Mouse (Mus musculus) c-Kit-positive CD71-negative TER-119-negative erythroid progenitor cells, embryonic 14.5 days (primary cell): ENCODE measurements around the gene Gdf1.

ENCODE experiments used
- DNase-seq: peaks from one replicate; pipeline ENCODE4 v3.0.0-alpha.2; 2013; ENCODE audit warnings: low read depth

Gdf1 gene

DNA sequence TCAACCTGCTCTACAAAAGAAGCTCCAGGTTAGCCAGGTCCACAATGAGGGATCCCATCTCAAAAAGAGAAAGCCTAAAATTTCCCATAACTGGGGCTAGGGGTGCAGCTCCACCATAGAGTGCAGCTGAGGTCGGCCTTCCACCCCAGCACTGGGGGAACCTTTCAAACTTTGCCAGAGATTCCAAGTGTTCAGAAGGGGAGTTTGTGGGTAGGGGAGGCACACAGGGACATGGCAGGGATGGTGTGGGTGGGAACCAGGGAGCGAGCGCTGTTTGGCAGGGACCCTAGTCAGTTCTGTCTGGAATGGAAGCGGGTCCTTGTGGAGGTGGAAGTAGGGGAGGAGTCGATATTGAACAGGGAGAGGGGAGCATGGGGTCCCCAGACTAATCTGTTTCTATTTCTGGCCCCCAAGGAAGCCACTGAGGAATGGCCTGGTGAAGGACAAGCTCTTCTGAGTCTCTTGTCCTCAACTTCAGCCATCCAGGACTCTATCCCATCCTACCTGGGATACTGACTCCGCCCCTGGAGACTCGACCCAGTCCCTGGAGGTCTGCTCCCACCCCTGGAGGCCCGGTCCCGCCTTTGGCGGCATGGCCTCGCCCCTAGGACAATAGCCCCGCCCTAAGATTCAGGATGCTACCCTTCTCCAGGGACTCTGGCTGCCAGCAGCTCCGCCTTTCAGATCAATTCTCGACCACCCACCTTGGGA, at the start of gene Gdf1:
TSS of gene Gdf1 (plus strand) at position 694 of the 711 bp plus-strand sequence.
- DNase-seq: no peak

GRCm38 (mm10) chr8:70281001-70281400, 48.6 kb upstream of the Gdf1 start:
- no peak for DNase-seq

GRCm38 (mm10) chr8:70282603-70283135, 46.9 kb upstream of the Gdf1 start, which contains the start of gene Homer3:
Gene Homer3, plus strand, starts transcription at chr8:70282827.
- peak; percentile 88 for DNase-seq

DNA sequence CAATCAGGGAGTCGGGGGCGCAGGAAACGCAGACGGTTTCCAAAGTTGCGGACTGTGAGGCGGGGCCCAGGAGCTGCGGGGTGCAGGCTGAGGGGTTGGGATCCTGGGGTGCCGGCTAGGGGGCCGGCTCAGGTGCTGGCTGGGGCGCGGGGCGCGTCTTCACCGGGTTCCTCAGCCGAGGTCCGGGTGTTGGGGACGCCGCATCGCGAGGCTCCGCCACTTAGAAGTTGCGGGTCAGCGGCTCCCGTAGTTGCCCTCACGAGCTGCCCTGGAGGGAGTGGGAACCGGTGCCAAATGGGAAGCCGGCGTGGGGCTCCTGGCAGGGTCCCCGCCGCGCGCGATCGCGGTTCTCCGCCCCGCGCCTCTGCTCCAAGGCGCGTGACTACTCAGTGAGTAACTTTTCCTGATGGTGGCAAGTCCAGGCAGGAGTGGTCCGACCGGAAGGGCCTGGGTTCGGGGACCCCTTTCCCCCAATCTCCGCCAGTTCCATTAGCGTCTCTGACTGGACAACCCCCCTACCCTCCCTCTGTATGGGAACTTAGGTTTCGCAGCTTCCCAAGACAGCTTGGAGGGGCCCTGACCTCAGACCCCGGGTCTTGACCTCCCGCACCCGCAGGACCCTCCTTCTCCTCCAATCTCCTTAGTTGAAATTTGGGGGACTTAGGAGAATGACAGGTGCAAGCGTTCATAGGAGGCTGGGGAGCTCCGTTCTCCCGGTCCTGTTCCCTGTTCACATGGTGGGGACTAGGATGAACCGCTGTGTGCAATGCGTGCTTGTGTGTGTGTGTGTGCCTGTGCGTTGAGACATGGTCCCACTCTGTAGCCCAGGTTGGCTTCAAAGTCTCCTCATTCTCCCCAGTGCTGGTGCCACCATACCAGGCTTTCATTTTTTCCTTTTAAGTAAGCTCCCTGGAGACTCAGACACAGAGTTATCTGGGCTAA, 46.2 kb upstream of the Gdf1 start:
- no peak for DNase-seq

- no peak for DNase-seq
Observed at GRCm38 (mm10) chr8:70284421-70284820, 45.2 kb upstream of the Gdf1 start.

GRCm38 (mm10) chr8:70285304-70285703, 44.3 kb upstream of the Gdf1 start:
- no peak for DNase-seq

DNA sequence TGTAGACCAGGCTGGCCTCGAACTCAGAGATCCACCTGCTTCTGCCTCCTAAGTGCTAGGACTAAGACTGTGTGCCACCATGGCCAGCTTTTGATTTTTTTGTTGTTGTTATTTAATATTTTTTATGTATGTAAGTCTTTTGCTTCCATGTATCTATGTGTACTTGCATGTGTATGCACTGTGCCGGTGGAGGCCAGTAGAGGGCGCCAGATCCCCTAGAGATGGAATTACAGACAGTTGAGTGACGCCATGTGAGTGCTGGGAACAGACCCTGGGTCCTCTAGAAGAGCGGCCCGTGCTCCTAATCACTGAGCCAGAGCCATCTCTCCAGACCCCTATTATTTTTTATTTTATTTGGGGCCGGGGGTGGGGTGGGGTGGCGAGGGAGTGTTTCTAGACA, 42.9 kb upstream of the Gdf1 start:
- no peak for DNase-seq

GRCm38 (mm10) chr8:70293988-70294405, 35.6 kb upstream of the Gdf1 start:
- DNase-seq: no peak

GRCm38 (mm10) chr8:70300881-70301280, 28.7 kb upstream of the Gdf1 start:
- DNase-seq: no peak

DNA sequence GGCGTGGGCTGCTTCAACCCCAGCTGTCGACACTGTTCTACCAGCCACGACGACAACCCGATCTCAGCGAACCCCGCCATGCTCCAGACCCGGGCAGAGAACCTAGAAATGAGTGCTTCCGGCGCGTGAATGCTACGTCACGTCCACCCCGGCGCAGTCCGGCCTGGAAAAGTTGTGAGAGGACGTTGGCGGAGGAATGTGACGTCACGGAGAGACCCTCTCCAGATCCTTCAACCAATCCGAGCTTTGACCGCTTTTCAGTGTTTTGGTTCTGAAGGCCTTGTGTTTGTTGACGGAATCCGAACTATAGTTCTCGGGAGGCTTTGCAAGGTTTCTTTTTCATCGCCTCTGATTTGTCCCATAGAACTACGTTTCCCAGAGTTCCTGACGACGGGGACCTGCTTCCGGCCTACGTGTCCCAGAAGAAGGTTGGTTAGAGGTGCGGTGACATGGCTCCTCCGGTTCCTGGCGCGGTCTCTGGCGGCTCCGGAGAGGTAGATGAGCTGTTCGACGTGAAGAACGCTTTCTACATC, 27.2 kb upstream of the Gdf1 start, which contains the start of the genes Ddx49 and Cope:
TSS of gene Ddx49 (minus strand) at position 132 of the 533 bp plus-strand sequence.
TSS of gene Cope (plus strand) at position 161 of the 533 bp plus-strand sequence.
- DNase-seq: peak; percentile 89

DNA sequence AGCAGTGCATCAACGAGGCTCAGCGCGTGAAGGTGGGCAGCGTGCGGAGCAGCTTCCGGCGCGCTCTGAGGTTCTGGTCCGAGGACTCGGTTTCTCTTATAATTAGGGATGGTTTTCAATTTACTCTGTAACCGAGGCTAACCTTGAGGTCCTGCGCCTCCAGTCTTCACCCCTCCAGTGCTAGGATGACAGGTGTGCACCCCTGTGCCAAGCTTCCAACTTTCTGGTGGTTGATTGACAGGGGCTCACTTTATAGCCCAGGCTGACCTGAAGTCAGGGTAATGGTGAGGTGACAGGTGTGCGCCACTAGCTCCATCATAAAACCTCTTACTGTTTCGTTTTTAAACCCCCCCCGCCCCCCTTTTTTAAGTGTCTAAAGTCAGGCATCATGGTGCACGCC, 26.7 kb upstream of the Gdf1 start:
- no peak for DNase-seq

DNA sequence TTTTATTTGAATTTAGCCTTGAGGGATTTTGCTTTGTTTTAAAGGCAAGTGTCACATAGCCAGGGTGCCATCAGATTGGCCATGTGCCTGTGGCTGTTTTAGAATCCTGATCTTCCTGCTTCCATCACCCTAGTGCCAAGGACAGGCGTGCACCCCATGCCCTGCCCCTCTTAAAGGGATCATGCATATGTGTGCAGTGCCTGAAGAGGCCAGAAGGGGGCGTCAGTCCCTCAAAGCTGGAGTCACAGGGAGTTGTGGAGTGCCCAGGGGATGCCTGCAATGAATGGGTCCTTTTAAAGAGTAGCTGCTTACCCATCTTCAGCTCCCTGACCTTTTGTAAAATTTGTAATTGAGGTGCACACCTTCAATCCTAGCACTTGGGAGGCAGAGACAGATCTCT, 20.3 kb upstream of the Gdf1 start:
- peak; percentile 55 for DNase-seq

DNA sequence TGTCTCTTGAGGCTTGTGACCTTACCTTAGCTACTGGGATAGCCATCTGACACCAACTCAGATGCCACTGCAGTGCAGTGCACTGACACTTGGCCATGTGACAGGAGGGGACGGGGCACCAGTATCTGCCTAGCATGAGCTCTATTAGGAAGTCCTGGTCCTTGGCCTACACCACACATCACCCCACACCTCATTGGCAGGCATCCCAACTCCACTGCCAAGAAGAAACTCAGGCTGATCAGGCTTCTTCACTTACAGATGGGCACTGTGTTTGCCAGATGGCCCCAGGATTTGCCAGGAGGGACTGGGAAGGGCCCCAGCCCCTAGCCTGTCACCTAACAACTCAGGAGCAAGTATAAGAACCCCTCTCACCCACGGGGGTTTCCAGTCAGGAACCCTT, 16.2 kb upstream of the Gdf1 start:
- no peak for DNase-seq

- peak; percentile 32 for DNase-seq
Observed at GRCm38 (mm10) chr8:70315624-70316510, 13.8 kb upstream of the Gdf1 start, which contains the start of gene Cers1. Gene Cers1, plus strand, starts transcription at chr8:70315775.

- DNase-seq: no peak
Observed at GRCm38 (mm10) chr8:70316511-70317504, 12.8 kb upstream of the Gdf1 start.

DNA sequence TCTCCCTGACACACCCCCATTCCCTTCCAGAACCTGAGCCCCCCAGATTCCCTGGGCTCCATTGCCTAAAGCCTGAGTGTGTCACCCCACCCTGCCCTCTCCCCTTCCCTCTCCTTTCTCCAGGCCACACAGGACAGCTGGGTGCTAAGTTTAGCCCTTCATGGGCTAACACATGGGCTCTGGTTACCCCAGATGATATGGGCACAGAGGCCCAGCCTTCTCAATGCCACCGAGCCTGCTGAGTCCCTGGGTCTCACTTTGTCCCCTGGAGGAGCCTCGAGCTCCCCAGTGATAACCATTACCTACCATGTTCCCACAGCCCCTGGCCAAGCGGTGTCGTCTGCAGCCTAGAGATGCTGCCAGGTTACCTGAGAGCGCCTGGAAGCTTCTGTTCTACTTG, 11.7 kb upstream of the Gdf1 start:
- DNase-seq: no peak

DNA sequence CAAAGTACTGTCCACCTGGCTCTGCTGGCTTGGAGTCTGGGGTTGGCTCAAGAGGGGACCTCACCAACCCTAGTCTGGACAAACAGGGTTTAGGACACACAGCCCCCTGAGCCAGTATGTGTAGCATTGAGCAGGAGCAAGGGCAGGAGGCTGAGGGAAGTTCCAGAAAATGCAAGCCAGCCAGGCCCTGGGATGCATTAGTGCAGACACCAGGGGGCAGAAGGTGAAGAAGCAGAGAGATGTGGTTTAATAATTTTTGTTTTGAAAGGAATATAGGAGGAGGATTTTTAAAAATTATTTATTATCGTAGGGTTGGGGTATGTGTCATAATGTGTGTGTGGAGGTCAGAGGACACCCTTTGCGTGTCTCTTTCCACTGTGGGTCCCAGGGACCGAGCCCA, 5.9 kb upstream of the Gdf1 start:
- no peak for DNase-seq

- DNase-seq: no peak
Observed at GRCm38 (mm10) chr8:70327512-70327911, 2.1 kb upstream of the Gdf1 start.

DNA sequence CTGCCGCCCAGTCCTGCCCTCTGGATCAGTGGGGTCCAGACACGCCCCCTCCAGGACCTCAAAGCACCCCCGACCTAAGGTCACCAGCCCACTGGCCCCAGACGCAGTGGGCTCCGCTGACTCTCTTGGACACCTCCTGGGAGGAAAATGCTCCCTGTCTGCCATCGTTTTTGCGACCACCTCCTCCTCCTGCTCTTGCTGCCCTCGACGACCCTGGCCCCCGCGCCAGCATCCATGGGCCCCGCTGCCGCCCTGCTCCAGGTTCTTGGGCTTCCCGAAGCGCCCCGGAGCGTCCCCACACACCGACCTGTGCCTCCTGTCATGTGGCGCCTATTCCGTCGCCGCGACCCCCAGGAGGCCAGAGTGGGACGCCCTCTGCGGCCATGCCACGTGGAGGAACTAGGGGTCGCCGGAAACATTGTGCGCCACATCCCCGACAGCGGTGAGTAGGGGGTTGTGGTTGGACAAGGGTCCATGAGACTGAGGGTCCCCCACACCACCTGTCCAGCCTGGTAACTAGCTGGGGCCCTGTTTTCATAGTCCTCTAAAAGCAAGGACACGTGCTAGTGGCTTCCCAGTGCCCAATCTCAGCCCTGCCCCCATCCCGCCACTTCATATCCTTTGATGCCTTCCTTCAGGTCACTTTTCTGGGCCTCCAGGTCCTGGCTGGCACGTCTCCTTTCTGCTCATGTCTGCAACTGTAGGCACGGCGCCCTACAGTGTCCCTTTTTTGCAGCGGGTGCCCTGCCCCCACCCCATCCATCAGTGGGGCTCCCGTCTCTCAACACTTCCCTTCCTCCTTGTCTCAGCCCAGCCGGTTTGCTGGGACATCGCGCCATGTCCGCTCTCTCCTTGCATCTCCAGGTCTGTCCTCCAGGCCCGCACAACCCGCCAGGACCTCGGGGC, 471 bp downstream of the Gdf1 start:
- DNase-seq: no peak
